Mouse (Mus musculus): Measurements from ENCODE around the gene Ovch2. TPM values are rescaled to one million over a fixed set of nuclear protein-coding genes. Genes with fewer than 3 reads are reported as not detected.
"Not testable (repeated sequence)": the region's sequence is repeated elsewhere in the genome, so short reads cannot be mapped to it uniquely, and the experiment has no call there.

Ovch2 gene
- not detected in 2 replicates for polyA plus RNA-seq (2015; fragmentation: Nextera tagmentation; extraction: Ambion mirVana)

DNA sequence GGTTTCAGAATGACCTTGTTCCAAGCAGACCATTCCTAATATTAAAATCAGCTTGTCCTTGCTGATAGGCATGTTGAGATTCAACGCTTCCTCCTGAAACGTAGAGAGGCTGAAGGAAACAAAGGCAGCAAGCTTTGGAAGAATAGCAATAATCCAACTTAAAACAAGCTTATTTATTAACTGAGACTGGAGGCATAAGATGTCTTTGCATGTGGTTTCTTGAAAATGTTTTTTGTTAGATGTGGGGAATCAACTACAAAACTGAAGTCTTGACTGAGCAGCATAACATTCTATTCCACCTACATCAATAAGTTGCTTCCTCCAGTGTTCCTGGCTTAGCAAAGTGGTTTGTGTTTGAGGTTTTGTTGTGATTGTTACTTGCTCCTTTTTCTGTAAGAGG lies at the start of gene Ovch2:
TSS of gene Ovch2 (minus strand) at position 101 of the 400 bp plus-strand sequence.
- Histone ChIP-seq H3K27me3 (ENCODE audit: control insufficient read depth, insufficient read depth, low read depth, low read length) (no peaks in the 10 kb centered on the region), H3K36me3 (ENCODE audit: control insufficient read depth, insufficient read depth, low read length) (no peaks in the 10 kb centered on the region), H3K4me1 (ENCODE audit: control insufficient read depth, insufficient read depth, low read length) (no peaks in the 10 kb centered on the region), H3K9ac (ENCODE audit: low read depth, low read length) (no peak within 1 kb of the TSS), H3K27ac (ENCODE audit: low read length) (no peak within 1 kb of the TSS), H3K4me3 (ENCODE audit: low read depth, low read length) (no peak within 1 kb of the TSS), H3K9me3 (replicated peaks; ENCODE audit: control insufficient read depth, low read length, poor library complexity, severe bottlenecking) (no peaks in the 10 kb centered on the region), H3K4me2 (ENCODE audit: low read length) (no peak within 1 kb of the TSS)
- 87% methylated on average over 2 of the region's 2 CpGs for WGBS
- ATAC-seq: no peak

DNA sequence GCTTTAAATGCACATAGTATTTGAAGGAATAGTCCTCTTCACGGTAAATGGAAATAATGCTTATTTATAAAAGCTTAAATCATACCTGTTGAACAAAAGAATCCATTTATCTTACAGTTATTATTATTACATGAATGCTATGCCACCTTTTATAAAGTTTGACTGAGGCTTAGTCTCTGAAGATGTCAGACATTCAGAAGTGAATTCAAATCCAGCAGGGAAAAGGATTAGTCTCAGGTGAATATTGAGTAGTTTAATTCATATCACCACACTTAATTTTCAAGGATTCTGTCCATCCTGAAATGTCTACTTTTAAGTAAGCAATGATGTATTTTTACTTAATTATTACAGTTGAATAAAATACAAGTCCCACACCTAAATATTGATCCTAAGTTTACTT lies 46.4 kb upstream of the Ovch2 start, which contains the start of gene Olfr470:
TSS of gene Olfr470 (minus strand) at position 101 of the 400 bp plus-strand sequence.
- H3K4me2 ChIP-seq (ENCODE audit: low read length); H3K36me3 ChIP-seq (ENCODE audit: control insufficient read depth, insufficient read depth, low read length); H3K4me1 ChIP-seq (ENCODE audit: control insufficient read depth, insufficient read depth, low read length); H3K27me3 ChIP-seq (ENCODE audit: control insufficient read depth, insufficient read depth, low read depth, low read length); ATAC-seq; H3K9ac ChIP-seq (ENCODE audit: low read depth, low read length); H3K27ac ChIP-seq (ENCODE audit: low read length); H3K4me3 ChIP-seq (ENCODE audit: low read depth, low read length); H3K9me3 ChIP-seq (replicated peaks; ENCODE audit: control insufficient read depth, low read length, poor library complexity, severe bottlenecking): not testable (repeated sequence)
- 72% methylated on average over 1 of the region's 1 CpGs for WGBS

DNA sequence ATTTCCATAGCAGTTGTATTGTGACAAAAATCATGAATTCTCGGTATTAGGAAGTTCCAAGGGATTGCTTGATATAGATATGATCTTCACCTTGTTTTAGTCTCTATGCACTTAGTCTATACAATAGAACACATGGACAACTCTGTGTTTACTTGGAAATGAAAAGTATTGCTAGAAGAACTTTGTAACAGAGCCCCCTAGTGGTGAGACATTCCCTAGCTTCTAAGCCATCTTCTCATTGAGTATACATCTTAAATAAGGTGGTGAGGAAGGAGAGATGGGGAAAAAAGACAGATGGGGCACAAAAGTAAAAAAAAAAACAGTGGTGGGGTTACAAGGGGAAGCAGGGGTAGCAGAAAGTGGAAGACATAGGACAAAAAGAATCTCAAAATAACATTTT lies 40.7 kb upstream of the Ovch2 start:
- H3K9me3 ChIP-seq (replicated peaks; ENCODE audit: control insufficient read depth, low read length, poor library complexity, severe bottlenecking): no peaks in the 10 kb centered on the region
- H3K4me2 ChIP-seq (ENCODE audit: low read length): no peak overlapping the region
- no peak for ATAC-seq
- H3K9ac ChIP-seq (ENCODE audit: low read depth, low read length): no peak overlapping the region
- H3K27ac ChIP-seq (ENCODE audit: low read length): no peak overlapping the region
- no peaks in the 10 kb centered on the region for H3K27me3 ChIP-seq (ENCODE audit: control insufficient read depth, insufficient read depth, low read depth, low read length)
- no peaks in the 10 kb centered on the region for H3K36me3 ChIP-seq (ENCODE audit: control insufficient read depth, insufficient read depth, low read length)
- no peaks in the 10 kb centered on the region for H3K4me1 ChIP-seq (ENCODE audit: control insufficient read depth, insufficient read depth, low read length)
- WGBS: 94% methylated on average over 1 of the region's 1 CpGs
- no peak overlapping the region for H3K4me3 ChIP-seq (ENCODE audit: low read depth, low read length)

DNA sequence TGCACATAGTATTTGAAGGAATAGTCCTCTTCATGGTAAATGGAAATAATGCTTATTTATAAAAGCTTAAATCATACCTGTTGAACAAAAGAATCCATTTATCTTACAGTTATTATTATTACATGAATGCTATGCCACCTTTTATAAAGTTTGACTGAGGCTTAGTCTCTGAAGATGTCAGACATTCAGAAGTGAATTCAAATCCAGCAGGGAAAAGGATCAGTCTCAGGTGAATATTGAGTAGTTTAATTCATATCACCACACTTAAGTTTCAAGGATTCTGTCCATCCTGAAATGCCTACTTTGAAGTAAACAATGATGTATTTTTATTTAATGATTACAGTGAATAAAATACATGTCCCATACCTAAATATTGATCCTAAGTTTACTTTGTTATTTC lies 24.4 kb upstream of the Ovch2 start, which contains the start of gene Olfr469:
TSS of gene Olfr469 (minus strand) at position 101 of the 400 bp plus-strand sequence.
- H3K9ac ChIP-seq (ENCODE audit: low read depth, low read length); H3K4me2 ChIP-seq (ENCODE audit: low read length); H3K4me1 ChIP-seq (ENCODE audit: control insufficient read depth, insufficient read depth, low read length); H3K9me3 ChIP-seq (replicated peaks; ENCODE audit: control insufficient read depth, low read length, poor library complexity, severe bottlenecking); H3K4me3 ChIP-seq (ENCODE audit: low read depth, low read length); ATAC-seq; H3K36me3 ChIP-seq (ENCODE audit: control insufficient read depth, insufficient read depth, low read length); H3K27ac ChIP-seq (ENCODE audit: low read length); H3K27me3 ChIP-seq (ENCODE audit: control insufficient read depth, insufficient read depth, low read depth, low read length): not testable (repeated sequence)

DNA sequence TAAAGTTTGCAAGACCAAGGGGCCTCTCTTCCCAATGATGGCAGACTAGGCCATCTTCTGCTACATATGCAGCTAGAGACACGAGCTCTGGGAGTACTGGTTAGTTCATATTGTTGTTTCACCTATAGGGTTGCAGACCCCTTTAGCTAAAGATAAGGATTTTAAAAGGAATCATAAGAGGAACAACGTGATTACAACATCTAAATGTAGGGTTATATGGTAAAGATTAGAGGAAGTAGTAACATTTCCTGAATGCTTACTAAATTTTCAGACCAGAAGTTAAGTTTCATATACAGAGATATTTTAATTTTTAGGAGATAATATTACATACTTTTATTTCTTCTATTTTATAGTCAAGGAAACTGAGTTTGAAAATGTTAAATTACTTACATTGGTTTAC lies 22.9 kb upstream of the Ovch2 start:
- H3K4me2 ChIP-seq (ENCODE audit: low read length); H3K4me3 ChIP-seq (ENCODE audit: low read depth, low read length); ATAC-seq; H3K9ac ChIP-seq (ENCODE audit: low read depth, low read length); H3K27me3 ChIP-seq (ENCODE audit: control insufficient read depth, insufficient read depth, low read depth, low read length); H3K9me3 ChIP-seq (replicated peaks; ENCODE audit: control insufficient read depth, low read length, poor library complexity, severe bottlenecking); H3K4me1 ChIP-seq (ENCODE audit: control insufficient read depth, insufficient read depth, low read length); H3K27ac ChIP-seq (ENCODE audit: low read length); H3K36me3 ChIP-seq (ENCODE audit: control insufficient read depth, insufficient read depth, low read length): not testable (repeated sequence)
- WGBS: 70% methylated on average over 2 of the region's 2 CpGs

DNA sequence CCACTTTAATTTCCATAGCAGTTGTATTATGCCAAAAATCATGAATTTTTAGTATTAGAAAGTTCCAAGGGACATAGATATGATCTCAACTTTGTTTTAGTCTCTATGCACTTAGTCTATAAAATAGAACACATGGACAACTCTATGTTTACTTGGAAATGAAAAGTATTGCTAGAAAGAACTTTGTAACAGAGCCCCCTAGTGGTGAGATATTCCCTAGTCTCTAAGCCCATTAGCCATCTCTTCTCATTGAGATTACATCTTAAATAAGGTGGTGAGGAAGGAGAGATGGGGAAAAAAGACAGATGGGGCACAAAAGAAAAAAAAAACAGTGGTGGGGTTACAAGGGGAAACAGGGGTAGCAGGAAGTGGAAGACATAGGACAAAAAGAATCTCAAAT lies 18.4 kb upstream of the Ovch2 start:
- no peak overlapping the region for H3K9ac ChIP-seq (ENCODE audit: low read depth, low read length)
- no peak overlapping the region for H3K4me2 ChIP-seq (ENCODE audit: low read length)
- no peaks in the 10 kb centered on the region for H3K9me3 ChIP-seq (replicated peaks; ENCODE audit: control insufficient read depth, low read length, poor library complexity, severe bottlenecking)
- H3K4me3 ChIP-seq (ENCODE audit: low read depth, low read length): no peak overlapping the region
- no peaks in the 10 kb centered on the region for H3K4me1 ChIP-seq (ENCODE audit: control insufficient read depth, insufficient read depth, low read length)
- no peaks in the 10 kb centered on the region for H3K36me3 ChIP-seq (ENCODE audit: control insufficient read depth, insufficient read depth, low read length)
- no peak for ATAC-seq
- no peaks in the 10 kb centered on the region for H3K27me3 ChIP-seq (ENCODE audit: control insufficient read depth, insufficient read depth, low read depth, low read length)
- H3K27ac ChIP-seq (ENCODE audit: low read length): no peak overlapping the region

DNA sequence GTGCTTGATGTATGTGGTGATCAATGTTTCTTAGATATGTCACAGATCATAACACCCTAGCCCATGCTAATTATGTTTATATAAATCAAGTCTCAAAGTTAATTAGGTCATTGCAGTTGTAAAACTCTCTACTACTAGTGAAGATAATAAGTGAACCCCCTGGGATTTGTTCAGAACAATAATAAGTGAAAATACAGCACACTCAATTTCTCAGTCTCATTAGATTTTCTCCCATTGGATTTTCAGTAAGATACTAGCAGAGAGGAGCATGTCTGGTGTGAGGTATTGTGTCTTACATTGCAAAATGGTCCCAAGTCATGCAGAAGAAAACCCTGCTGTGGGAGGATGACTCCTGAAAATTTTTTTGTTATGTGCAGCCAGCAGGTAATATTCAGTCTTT lies 11.0 kb upstream of the Ovch2 start, which contains the start of gene Olfr467:
TSS of gene Olfr467 (plus strand) at position 301 of the 400 bp plus-strand sequence.
- Histone ChIP-seq H3K9me3 (replicated peaks; ENCODE audit: control insufficient read depth, low read length, poor library complexity, severe bottlenecking) (no peaks in the 10 kb centered on the region), H3K27me3 (ENCODE audit: control insufficient read depth, insufficient read depth, low read depth, low read length) (no peaks in the 10 kb centered on the region), H3K4me1 (ENCODE audit: control insufficient read depth, insufficient read depth, low read length) (no peaks in the 10 kb centered on the region), H3K36me3 (ENCODE audit: control insufficient read depth, insufficient read depth, low read length) (no peaks in the 10 kb centered on the region), H3K27ac (ENCODE audit: low read length) (no peak within 1 kb of the TSS), H3K9ac (ENCODE audit: low read depth, low read length) (no peak within 1 kb of the TSS), H3K4me2 (ENCODE audit: low read length) (no peak within 1 kb of the TSS), H3K4me3 (ENCODE audit: low read depth, low read length) (no peak within 1 kb of the TSS)
- ATAC-seq: no peak

DNA sequence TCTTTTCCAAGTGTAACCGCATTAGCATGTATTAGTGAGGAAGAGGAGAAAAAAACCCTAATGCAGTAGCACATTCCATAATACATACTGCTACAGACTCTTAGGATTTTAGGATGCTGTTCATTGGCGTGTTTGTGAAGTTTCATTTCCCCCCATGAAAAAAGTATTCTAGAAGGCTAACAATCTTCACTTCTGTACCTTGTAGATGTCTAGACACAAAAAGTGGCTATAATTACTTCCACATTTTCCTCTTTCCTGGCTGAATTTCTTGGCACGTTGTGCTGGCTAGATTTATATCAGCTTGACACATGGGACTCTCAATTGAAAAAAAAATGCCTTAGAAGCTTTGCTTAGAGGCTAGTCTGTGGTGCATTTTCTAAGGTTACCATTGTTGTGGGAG lies 1.1 kb upstream of the Ovch2 start:
- ATAC-seq: no peak
- WGBS: 71% methylated on average over 3 of the region's 3 CpGs
- no peak overlapping the region for H3K4me2 ChIP-seq (ENCODE audit: low read length)
- H3K4me3 ChIP-seq (ENCODE audit: low read depth, low read length): no peak overlapping the region
- no peaks in the 10 kb centered on the region for H3K4me1 ChIP-seq (ENCODE audit: control insufficient read depth, insufficient read depth, low read length)
- no peaks in the 10 kb centered on the region for H3K27me3 ChIP-seq (ENCODE audit: control insufficient read depth, insufficient read depth, low read depth, low read length)
- H3K9ac ChIP-seq (ENCODE audit: low read depth, low read length): no peak overlapping the region
- H3K27ac ChIP-seq (ENCODE audit: low read length): no peak overlapping the region
- no peaks in the 10 kb centered on the region for H3K36me3 ChIP-seq (ENCODE audit: control insufficient read depth, insufficient read depth, low read length)
- H3K9me3 ChIP-seq (replicated peaks; ENCODE audit: control insufficient read depth, low read length, poor library complexity, severe bottlenecking): no peaks in the 10 kb centered on the region

DNA sequence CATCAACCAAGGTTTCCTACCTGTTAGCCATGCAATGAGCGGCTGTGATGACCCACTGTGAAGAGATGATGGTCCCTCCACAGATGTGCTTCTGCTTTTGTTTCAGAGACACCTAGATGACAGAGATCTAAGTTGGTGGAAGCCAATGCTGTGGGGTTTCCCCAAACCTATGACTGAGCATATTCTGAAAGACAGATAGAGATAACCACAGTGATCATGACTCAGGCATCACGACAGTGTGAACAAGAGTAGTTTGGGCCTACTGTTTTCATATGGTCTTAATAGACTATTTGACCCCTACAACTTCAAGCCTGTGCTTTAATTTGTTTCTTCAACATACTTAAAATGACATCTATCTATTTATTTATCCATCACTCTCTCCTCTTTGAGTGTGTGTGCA lies 4.5 kb downstream of the Ovch2 start:
- Histone ChIP-seq H3K27ac (ENCODE audit: low read length) (no peak overlapping the region), H3K36me3 (ENCODE audit: control insufficient read depth, insufficient read depth, low read length) (no peaks in the 10 kb centered on the region), H3K4me3 (ENCODE audit: low read depth, low read length) (no peak overlapping the region), H3K27me3 (ENCODE audit: control insufficient read depth, insufficient read depth, low read depth, low read length) (no peaks in the 10 kb centered on the region), H3K4me2 (ENCODE audit: low read length) (no peak overlapping the region), H3K4me1 (ENCODE audit: control insufficient read depth, insufficient read depth, low read length) (no peaks in the 10 kb centered on the region), H3K9me3 (replicated peaks; ENCODE audit: control insufficient read depth, low read length, poor library complexity, severe bottlenecking) (no peaks in the 10 kb centered on the region), H3K9ac (ENCODE audit: low read depth, low read length) (no peak overlapping the region)
- no peak for ATAC-seq
- WGBS: 92% methylated on average over 2 of the region's 2 CpGs
